Mouse (Mus musculus) stomach, postnatal 0 days (tissue): ENCODE results near the gene Pin1rt1. TPM values are rescaled to one million over a fixed set of nuclear protein-coding genes. Genes with fewer than 3 reads are reported as not detected.

Experiments
- ATAC-seq: fragments of 200-750 bp; cut with Nextera tagmentation; 2 replicates; pipeline ENCODE4 v1.8.0; 2017; ENCODE audit not compliant: low FRiP score, low TSS enrichment
- DNase-seq: peaks from one replicate; pipeline ENCODE4 v3.0.0-alpha.2; 2016; ENCODE audit warnings: low spot score
- H3K27ac ChIP-seq: fragments of 300-500 bp; sonication (generic); replicated peaks from 2 replicates; pipeline ENCODE4 v1.5.1; 2014; ENCODE audit warnings: mild to moderate bottlenecking, control low read depth
- H3K27me3 ChIP-seq: fragments of 300-500 bp; sonication (generic); 2 replicates; pipeline ENCODE4 v1.6.1; 2014; ENCODE audit warnings: low read length; ENCODE audit not compliant: control insufficient read depth, insufficient read depth
- H3K36me3 ChIP-seq: fragments of 300-500 bp; sonication (generic); 2 replicates; pipeline ENCODE4 v1.6.1; 2014; ENCODE audit warnings: low read length, mixed read lengths; ENCODE audit not compliant: control insufficient read depth, insufficient read depth
- H3K4me1 ChIP-seq: fragments of 300-500 bp; sonication (generic); replicated peaks from 2 replicates; pipeline ENCODE4 v1.6.1; 2014; ENCODE audit warnings: antibody characterized with exemption; ENCODE audit not compliant: control insufficient read depth, insufficient read depth
- H3K4me2 ChIP-seq: fragments of 300-500 bp; sonication (generic); replicated peaks from 2 replicates; pipeline ENCODE4 v1.6.1; 2014; ENCODE audit warnings: low read depth, mild to moderate bottlenecking, control low read depth, moderate library complexity
- H3K4me3 ChIP-seq: fragments of 300-500 bp; sonication (generic); 2 replicates; pipeline ENCODE4 v1.5.1; 2014; ENCODE audit warnings: low read depth, low read length, control low read depth
- H3K9ac ChIP-seq: fragments of 300-500 bp; sonication (generic); 2 replicates; pipeline ENCODE4 v1.6.1; 2014; ENCODE audit warnings: mild to moderate bottlenecking, low read length, control low read depth, mixed read lengths
- H3K9me3 ChIP-seq: fragments of 300-500 bp; sonication (generic); 2 replicates; pipeline ENCODE4 v1.6.1; 2016; ENCODE audit warnings: low read length; ENCODE audit not compliant: control insufficient read depth
- CTCF ChIP-seq: IDR thresholded peaks from 2 replicates; pipeline ENCODE4 v1.5.1; 2016; ENCODE audit warnings: antibody characterized with exemption, low read depth, mild to moderate bottlenecking, moderate library complexity
- EP300 ChIP-seq: optimal IDR thresholded peaks from 2 replicates; pipeline ENCODE3; 2016; ENCODE audit warnings: antibody characterized with exemption
- WGBS: fragments of 180-500 bp; shearing (Covaris S2); extraction: QIAGEN DNeasy Blood & Tissue Kit; methylation state at CpG from one replicate; pipeline ENCODE4 v1.1.7; 2014; 5-methylcytosine and 5-hydroxymethylcytosine counted together
- polyA plus RNA-seq: library from polyadenylated mRNA; unstranded; fragments of >200 nt; fragmentation: Nextera tagmentation; extraction: Ambion mirVana; gene quantifications from 2 replicates; pipeline ENCODE4 v1.2.1, GENCODE M21; 2015

Gene Pin1rt1
- polyA plus RNA-seq, 1 experiment from 2014 or later, result not detected

DNA sequence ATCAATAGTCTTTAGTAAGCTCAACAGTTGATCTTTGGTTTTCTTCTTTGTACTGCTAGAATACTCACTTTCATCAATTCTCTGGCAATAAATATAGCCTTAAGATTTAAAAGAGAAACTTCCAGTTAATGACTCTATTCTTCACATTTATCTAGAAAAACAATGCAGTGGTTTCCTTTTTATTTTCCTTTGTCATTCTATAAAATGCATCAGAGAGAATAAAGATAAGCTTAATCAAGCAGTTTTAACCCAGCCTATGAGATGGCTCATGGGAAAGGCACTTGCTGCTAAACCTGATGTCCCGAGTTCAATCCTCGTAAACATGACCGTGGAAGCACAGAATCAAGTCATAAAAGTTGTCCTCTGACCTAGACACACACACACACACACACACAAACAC is 5.8 kb upstream of the Pin1rt1 start:
- Histone ChIP-seq H3K4me2 (no peak overlapping the region), H3K27ac (no peak overlapping the region), H3K4me3 (no peak overlapping the region), H3K9ac (no peak overlapping the region), H3K27me3 (no peaks in the 10 kb centered on the region), H3K4me1 (no peaks in the 10 kb centered on the region), H3K36me3 (no peaks in the 10 kb centered on the region), H3K9me3 (no peaks in the 10 kb centered on the region)
- TF ChIP-seq CTCF (no peak), EP300 (no peak)
- ATAC-seq (no peak), DNase-seq (no peak)
- 66% methylated on average over 3 of the region's 3 CpGs for WGBS

DNA sequence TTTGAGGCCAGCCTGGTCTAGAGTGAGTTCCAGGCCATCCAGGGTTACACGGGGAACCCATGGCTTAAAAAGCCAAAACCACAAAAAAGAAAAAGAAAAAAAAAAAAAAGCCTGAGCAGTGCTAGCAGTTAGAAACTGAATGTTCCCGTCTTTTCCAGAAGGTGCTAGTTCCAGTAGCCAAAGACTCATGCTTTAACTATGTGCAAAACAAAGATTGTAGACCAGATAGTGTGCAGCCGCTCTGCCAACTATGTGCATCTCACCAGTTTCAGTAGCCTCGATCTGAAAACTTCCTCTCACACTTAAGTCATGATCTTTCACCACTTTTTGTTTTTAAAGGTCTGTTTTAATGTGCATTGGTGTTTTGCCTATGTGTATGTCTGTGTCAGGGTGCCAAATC is 1.6 kb upstream of the Pin1rt1 start:
- TF ChIP-seq EP300 (no peak), CTCF (no peak)
- no peaks in the 10 kb centered on the region for H3K36me3 ChIP-seq

DNA sequence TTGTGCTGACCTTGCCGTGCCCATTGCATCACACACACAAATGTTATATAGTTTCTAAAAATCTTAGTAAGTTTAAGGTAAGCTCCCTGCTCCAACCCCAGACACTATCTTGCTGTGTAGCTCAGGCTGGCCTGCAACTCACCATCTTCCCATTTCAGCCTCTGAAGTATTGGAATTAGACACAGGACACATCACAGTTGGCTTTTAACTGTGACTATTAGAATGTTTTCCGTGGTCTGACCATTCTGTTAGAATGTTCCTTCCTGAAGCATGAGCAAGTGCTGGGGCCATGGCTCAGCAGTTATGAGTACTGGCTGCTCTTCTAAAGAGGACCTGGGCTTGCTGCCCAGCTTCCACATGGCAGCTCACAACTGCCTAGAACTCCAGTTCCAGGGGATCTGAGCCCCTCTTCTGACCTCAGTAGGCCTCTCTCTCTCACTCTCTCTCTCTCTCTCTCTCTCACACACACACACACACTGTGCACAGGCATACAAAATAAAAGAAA is 1.1 kb upstream of the Pin1rt1 start:
- no peaks in the 10 kb centered on the region for H3K9me3 ChIP-seq
- no peak overlapping the region for H3K9ac ChIP-seq
- H3K4me3 ChIP-seq, result no peak overlapping the region
- no peaks in the 10 kb centered on the region for H3K4me1 ChIP-seq
- no peak for ATAC-seq
- WGBS, result 78% methylated on average over 2 of the region's 2 CpGs
- DNase-seq, result no peak
- TF ChIP-seq EP300 (no peak), CTCF (no peak)
- H3K4me2 ChIP-seq, result no peak overlapping the region
- H3K27me3 ChIP-seq, result no peaks in the 10 kb centered on the region
- H3K27ac ChIP-seq, result no peak overlapping the region
- H3K36me3 ChIP-seq, result no peaks in the 10 kb centered on the region

More for the DNA sequence above, 1.6 kb upstream of the Pin1rt1 start:
- Histone ChIP-seq H3K4me1 (no peaks in the 10 kb centered on the region), H3K9me3 (no peaks in the 10 kb centered on the region), H3K4me2 (no peak overlapping the region), H3K4me3 (no peak overlapping the region), H3K27ac (no peak overlapping the region), H3K9ac (no peak overlapping the region), H3K27me3 (no peaks in the 10 kb centered on the region)
- ATAC-seq (no peak), DNase-seq (no peak)
- 78% methylated on average over 4 of the region's 4 CpGs for WGBS

DNA sequence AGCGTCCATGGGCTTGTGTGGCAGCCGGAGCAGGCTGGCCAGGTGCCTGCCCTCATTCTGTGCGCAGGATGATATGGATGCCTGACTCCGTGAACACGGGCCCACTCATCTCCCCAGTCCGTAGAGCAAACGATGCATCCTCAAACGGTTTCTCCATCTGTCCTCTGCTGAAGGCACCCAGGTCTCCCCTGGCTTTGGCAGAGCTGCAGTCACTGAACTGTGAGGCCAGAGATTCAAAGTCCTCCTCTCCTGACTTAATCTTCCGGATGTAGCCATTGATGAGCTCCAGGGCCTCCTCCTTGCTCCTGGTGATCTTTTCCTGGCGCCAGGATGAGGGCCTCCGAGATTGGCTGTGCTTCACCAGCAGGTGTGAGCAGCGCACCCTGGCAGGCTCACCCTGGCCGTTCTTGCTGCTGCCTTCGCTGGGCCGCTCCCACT is 1.9 kb downstream of the Pin1rt1 start:
- H3K4me2 ChIP-seq, result no peak overlapping the region
- H3K4me1 ChIP-seq, result no peaks in the 10 kb centered on the region
- H3K36me3 ChIP-seq, result no peaks in the 10 kb centered on the region
- TF ChIP-seq CTCF (no peak; the same call in 1 of the 2 replicates), EP300 (no peak)
- H3K9ac ChIP-seq, result no peak overlapping the region
- no peak for ATAC-seq
- no peak overlapping the region for H3K4me3 ChIP-seq
- H3K9me3 ChIP-seq, result no peaks in the 10 kb centered on the region
- 56% methylated on average over 15 of the region's 15 CpGs for WGBS
- H3K27ac ChIP-seq, result no peak overlapping the region
- no peaks in the 10 kb centered on the region for H3K27me3 ChIP-seq
- DNase-seq, result peak; percentile 21

DNA sequence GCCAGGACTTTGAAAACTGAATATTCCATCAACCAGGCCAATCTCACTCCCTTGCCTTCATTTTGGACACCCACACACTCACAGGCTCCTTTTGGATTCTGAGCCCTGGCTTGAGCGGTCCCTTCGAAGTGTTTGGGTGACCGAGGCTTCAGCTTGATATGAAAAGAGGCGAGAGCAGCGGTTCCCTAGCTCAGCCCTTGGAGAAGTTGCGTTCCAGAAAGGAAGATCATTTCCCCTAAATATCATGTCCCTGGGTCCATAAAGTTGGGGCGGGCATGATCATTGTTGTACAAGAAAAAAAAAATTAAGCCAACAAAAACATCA is 3.7 kb downstream of the Pin1rt1 start:
- no peak; the same call in 1 of the 2 replicates for ATAC-seq
- TF ChIP-seq EP300, result no peak
- Histone ChIP-seq H3K4me1 (no peaks in the 10 kb centered on the region), H3K27ac (peak overlapping the region; percentile 79), H3K36me3 (no peaks in the 10 kb centered on the region), H3K9ac (peak overlapping the region; percentile 74), H3K4me2 (peak overlapping the region; percentile 75), H3K27me3 (no peaks in the 10 kb centered on the region), H3K4me3 (peak overlapping the region; percentile 84), H3K9me3 (no peaks in the 10 kb centered on the region)
- DNase-seq, result no peak
- WGBS, result 2% methylated on average over 7 of the region's 7 CpGs

DNA sequence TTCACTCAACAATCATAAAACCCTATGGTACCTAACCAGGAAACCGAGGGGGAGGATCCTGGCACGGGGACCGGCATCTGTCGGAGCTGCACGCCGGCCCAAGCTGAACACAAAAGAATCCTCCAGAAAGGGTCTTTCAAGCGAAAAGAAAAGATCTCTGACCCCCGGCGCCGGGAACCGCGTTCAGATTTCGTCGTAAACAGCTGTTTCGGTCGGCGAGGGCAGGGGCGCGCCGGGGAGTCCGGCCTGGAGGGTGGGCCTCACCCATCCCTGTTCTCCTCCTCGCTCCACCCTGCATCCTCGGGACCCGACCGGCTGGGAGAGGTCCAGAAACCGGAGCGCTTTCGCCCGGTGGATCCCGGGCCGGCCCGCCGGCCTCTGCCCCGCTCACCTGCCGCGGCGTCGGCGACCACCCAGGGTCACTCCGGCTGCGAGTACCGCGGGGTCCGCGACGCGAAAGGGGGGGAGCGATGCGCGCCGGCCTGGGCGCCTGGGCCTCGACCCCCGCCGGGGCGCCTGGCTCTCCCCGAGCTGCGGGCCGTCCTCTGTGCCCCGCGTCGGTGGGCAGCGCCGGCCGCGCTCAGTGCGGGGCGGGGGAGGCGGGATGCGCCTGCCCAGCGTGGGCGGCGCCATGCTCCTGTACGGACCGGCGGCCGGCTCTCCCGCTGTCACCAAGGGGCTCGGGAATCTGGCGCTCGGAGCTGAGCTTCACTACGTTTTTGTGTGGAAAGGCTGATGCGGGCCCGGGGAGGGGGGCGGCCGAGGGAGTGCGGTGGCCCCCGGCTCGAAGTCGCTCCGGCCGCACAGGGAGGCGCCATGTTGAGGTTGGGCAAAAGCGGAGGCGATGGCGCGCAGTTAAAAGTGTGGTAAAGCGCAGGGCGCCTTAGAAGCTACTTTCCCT is 4.3 kb downstream of the Pin1rt1 start, which contains the start of gene Tcp11l1:
TSS of gene Tcp11l1 (minus strand) at position 585 of the 901 bp plus-strand sequence.
- peak; percentile 90 for ATAC-seq
- Histone ChIP-seq H3K36me3 (no peaks in the 10 kb centered on the region), H3K27me3 (no peaks in the 10 kb centered on the region), H3K9ac (peak within 1 kb of the TSS; percentile 74), H3K4me1 (no peaks in the 10 kb centered on the region), H3K4me3 (peak within 1 kb of the TSS; percentile 84), H3K27ac (peak within 1 kb of the TSS; percentile 79), H3K9me3 (no peaks in the 10 kb centered on the region), H3K4me2 (peak within 1 kb of the TSS; percentile 75)
- WGBS, result under 1% methylated on average over 81 of the region's 99 CpGs
- TF ChIP-seq EP300 (no peak), CTCF (no peak)
- peak; percentile 62 for DNase-seq
